Mouse (Mus musculus) embryonic facial prominence, embryonic 11.5 days (tissue): Measurements from ENCODE around the gene Phf21a. TPM values are rescaled to one million over a fixed set of nuclear protein-coding genes. Genes with fewer than 3 reads are reported as not detected.

Experiments
- ATAC-seq: fragments of 200-750 bp; cut with Nextera tagmentation; replicated peaks from 2 replicates; pipeline ENCODE4 v1.8.0; 2017; ENCODE audit warnings: low read depth; ENCODE audit not compliant: insufficient number of reproducible peaks, low FRiP score, low TSS enrichment
- DNase-seq: peaks from one replicate; pipeline ENCODE4 v3.0.0-alpha.2; 2015; ENCODE audit warnings: low spot score
- H3K27ac ChIP-seq: fragments of 300-500 bp; sonication (generic); replicated peaks from 2 replicates; pipeline ENCODE4 v1.5.1; 2014; ENCODE audit warnings: mild to moderate bottlenecking, low read depth, low read length, control low read depth
- H3K27me3 ChIP-seq: fragments of 300-500 bp; sonication (generic); 2 replicates; pipeline ENCODE4 v1.6.1; 2014; ENCODE audit warnings: mild to moderate bottlenecking, low read length, moderate library complexity, mixed read lengths; ENCODE audit not compliant: control insufficient read depth, insufficient read depth
- H3K36me3 ChIP-seq: fragments of 300-500 bp; sonication (generic); replicated peaks from 2 replicates; pipeline ENCODE4 v1.6.1; 2014; ENCODE audit warnings: low read depth, mild to moderate bottlenecking, low read length, moderate library complexity, mixed read lengths; ENCODE audit not compliant: control insufficient read depth, insufficient read depth
- H3K4me1 ChIP-seq: fragments of 300-500 bp; sonication (generic); 2 replicates; pipeline ENCODE4 v1.6.1; 2014; ENCODE audit warnings: low read length, mixed read lengths; ENCODE audit not compliant: control insufficient read depth, insufficient read depth
- H3K4me2 ChIP-seq: fragments of 300-500 bp; sonication (generic); 2 replicates; pipeline ENCODE4 v1.6.1; 2014; ENCODE audit warnings: low read depth, mild to moderate bottlenecking, control low read depth, low read length, moderate library complexity
- H3K4me3 ChIP-seq: fragments of 300-500 bp; sonication (generic); 2 replicates; pipeline ENCODE4 v1.5.1; 2014; ENCODE audit warnings: low read depth, low read length, control low read depth
- H3K9ac ChIP-seq: fragments of 300-500 bp; sonication (generic); replicated peaks from 2 replicates; pipeline ENCODE4 v1.6.1; 2014; ENCODE audit warnings: mild to moderate bottlenecking, control low read depth, low read length
- H3K9me3 ChIP-seq: fragments of 300-500 bp; sonication (generic); replicated peaks from 2 replicates; pipeline ENCODE4 v1.6.1; 2016; ENCODE audit warnings: mild to moderate bottlenecking, low read length, inconsistent platforms, mixed read lengths; ENCODE audit not compliant: control insufficient read depth
- WGBS: fragments of 180-500 bp; shearing (Covaris S2); extraction: QIAGEN DNeasy Blood & Tissue Kit; methylation state at CpG from one replicate; pipeline ENCODE4 v1.1.7; 2014; 5-methylcytosine and 5-hydroxymethylcytosine counted together
- polyA plus RNA-seq: library from polyadenylated mRNA; unstranded; fragments of >200 nt; fragmentation: Nextera tagmentation; extraction: Ambion mirVana; gene quantifications from 2 replicates; pipeline ENCODE4 v1.2.1, GENCODE M21; 2014

The Phf21a gene
- polyA plus RNA-seq, 1 experiment from 2014 or later, result 41.8 TPM

DNA sequence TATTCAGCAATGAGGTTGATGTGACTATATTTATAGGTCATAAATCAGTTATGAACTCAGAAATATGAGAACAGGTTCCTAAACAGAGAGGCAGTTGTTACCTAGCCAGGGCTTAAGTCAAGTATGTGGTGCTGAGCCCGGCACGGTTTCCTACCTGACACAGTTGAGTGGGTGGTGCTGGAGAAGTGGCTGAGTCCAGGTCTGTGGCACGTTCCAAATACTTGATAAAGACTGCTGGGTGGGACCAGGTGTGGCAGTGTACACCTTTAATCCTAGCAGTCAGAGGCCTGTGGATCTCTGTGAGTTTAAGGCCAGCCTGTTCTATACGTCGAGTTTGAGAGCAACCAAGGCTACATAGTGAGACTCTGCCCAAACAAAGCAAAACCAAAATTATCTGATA is 79.4 kb downstream of the Phf21a start:
- Histone ChIP-seq H3K9me3 (no peaks in the 10 kb centered on the region), H3K4me2 (no peak overlapping the region), H3K36me3 (no peaks in the 10 kb centered on the region), H3K4me3 (no peak overlapping the region), H3K4me1 (no peaks in the 10 kb centered on the region), H3K27ac (no peak overlapping the region), H3K27me3 (no peaks in the 10 kb centered on the region), H3K9ac (no peak overlapping the region)
- ATAC-seq (no peak), DNase-seq (no peak)
- WGBS, result 89% methylated on average over 5 of the region's 5 CpGs

GRCm38 (mm10) chr2:92173186-92173585 is 80.3 kb downstream of the Phf21a start:
- 87% methylated on average over 4 of the region's 4 CpGs for WGBS
- no peak for DNase-seq

GRCm38 (mm10) chr2:92174265-92174664 is 81.3 kb downstream of the Phf21a start:
- no peak overlapping the region for H3K27ac ChIP-seq
- DNase-seq (no peak), ATAC-seq (no peak)
- no peaks in the 10 kb centered on the region for H3K27me3 ChIP-seq
- no peaks in the 10 kb centered on the region for H3K36me3 ChIP-seq
- no peak overlapping the region for H3K4me2 ChIP-seq
- 65% methylated on average over 7 of the region's 7 CpGs for WGBS
- no peaks in the 10 kb centered on the region for H3K4me1 ChIP-seq
- no peaks in the 10 kb centered on the region for H3K9me3 ChIP-seq
- no peak overlapping the region for H3K4me3 ChIP-seq
- H3K9ac ChIP-seq, result no peak overlapping the region

More at GRCm38 (mm10) chr2:92173186-92173585, 80.3 kb downstream of the Phf21a start:
- ATAC-seq, result no peak
- H3K9me3 ChIP-seq, result no peaks in the 10 kb centered on the region
- H3K4me2 ChIP-seq, result no peak overlapping the region
- H3K9ac ChIP-seq, result no peak overlapping the region
- H3K4me3 ChIP-seq, result no peak overlapping the region
- no peaks in the 10 kb centered on the region for H3K27me3 ChIP-seq
- no peaks in the 10 kb centered on the region for H3K36me3 ChIP-seq
- H3K27ac ChIP-seq, result no peak overlapping the region
- H3K4me1 ChIP-seq, result no peaks in the 10 kb centered on the region

DNA sequence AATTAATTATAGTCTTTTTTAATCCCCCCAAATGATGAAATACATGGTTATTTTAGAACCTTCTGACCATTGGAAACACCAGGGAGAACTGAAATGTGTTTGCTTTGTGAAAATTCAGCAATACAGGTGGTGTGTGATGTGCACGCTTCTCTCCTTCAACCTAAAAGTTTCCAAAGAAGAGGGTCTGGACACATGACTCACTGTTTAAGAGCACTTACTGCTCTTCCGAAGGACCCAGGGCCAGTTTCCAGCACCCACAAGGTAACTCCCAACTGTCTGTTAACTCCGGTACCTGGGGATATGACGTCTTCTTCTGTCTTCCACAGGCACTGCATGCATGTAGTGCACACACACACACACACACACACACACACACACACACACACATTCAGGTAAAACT is 82.1 kb downstream of the Phf21a start:
- H3K4me1 ChIP-seq, result no peaks in the 10 kb centered on the region
- no peak overlapping the region for H3K9ac ChIP-seq
- DNase-seq (no peak), ATAC-seq (no peak)
- H3K4me3 ChIP-seq, result no peak overlapping the region
- H3K27me3 ChIP-seq, result no peaks in the 10 kb centered on the region
- H3K4me2 ChIP-seq, result no peak overlapping the region
- H3K9me3 ChIP-seq, result no peaks in the 10 kb centered on the region
- WGBS, result 92% methylated on average over 4 of the region's 4 CpGs
- no peaks in the 10 kb centered on the region for H3K36me3 ChIP-seq
- no peak overlapping the region for H3K27ac ChIP-seq

DNA sequence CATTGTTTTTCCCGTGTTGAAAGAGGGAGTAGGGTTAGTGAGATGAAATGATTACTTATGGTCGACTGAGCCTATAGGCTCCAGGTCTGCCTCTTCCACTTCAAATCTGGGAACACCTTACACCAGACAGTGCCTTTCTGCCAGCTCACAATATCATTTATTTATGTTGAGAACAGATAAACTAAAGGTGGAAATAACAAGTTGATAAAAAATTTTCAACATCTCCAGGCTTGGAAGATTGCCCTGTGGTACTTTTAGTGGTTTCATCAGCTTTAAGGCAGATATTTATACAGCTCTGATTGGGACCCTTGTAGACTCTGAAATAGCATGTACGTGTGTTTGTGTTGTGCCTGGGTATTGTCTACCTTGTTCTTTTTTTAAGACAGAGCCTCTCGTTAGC is 83.4 kb downstream of the Phf21a start:
- ATAC-seq (no peak), DNase-seq (no peak)
- Histone ChIP-seq H3K9ac (no peak overlapping the region), H3K27ac (no peak overlapping the region), H3K4me1 (no peaks in the 10 kb centered on the region), H3K36me3 (no peaks in the 10 kb centered on the region), H3K4me3 (no peak overlapping the region), H3K9me3 (no peaks in the 10 kb centered on the region), H3K4me2 (no peak overlapping the region), H3K27me3 (no peaks in the 10 kb centered on the region)
- 50% methylated on average over 4 of the region's 4 CpGs for WGBS

- Histone ChIP-seq H3K4me2 (peak overlapping the region; percentile 85), H3K27ac (peak overlapping the region; percentile 99), H3K9me3 (no peaks in the 10 kb centered on the region), H3K36me3 (no peaks in the 10 kb centered on the region), H3K9ac (peak overlapping the region; percentile 92), H3K4me1 (no peaks in the 10 kb centered on the region), H3K4me3 (peak overlapping the region; percentile 86), H3K27me3 (no peaks in the 10 kb centered on the region)
- ATAC-seq (no peak), DNase-seq (peak; percentile 28)
- 3% methylated on average over 11 of the region's 11 CpGs for WGBS
These were observed 89.3 kb downstream of the Phf21a start for GRCm38 (mm10) chr2:92182146-92182756.

GRCm38 (mm10) chr2:92182981-92183501 is 90.1 kb downstream of the Phf21a start:
- H3K4me1 ChIP-seq, result no peaks in the 10 kb centered on the region
- WGBS, result 0% methylated on average over 33 of the region's 41 CpGs
- H3K36me3 ChIP-seq, result no peaks in the 10 kb centered on the region
- peak overlapping the region; percentile 86 for H3K4me3 ChIP-seq
- ATAC-seq, result peak; percentile 74
- peak overlapping the region; percentile 92 for H3K9ac ChIP-seq
- peak overlapping the region; percentile 99 for H3K27ac ChIP-seq
- H3K9me3 ChIP-seq, result no peaks in the 10 kb centered on the region
- peak; percentile 95 for DNase-seq
- no peaks in the 10 kb centered on the region for H3K27me3 ChIP-seq
- peak overlapping the region; percentile 85 for H3K4me2 ChIP-seq

DNA sequence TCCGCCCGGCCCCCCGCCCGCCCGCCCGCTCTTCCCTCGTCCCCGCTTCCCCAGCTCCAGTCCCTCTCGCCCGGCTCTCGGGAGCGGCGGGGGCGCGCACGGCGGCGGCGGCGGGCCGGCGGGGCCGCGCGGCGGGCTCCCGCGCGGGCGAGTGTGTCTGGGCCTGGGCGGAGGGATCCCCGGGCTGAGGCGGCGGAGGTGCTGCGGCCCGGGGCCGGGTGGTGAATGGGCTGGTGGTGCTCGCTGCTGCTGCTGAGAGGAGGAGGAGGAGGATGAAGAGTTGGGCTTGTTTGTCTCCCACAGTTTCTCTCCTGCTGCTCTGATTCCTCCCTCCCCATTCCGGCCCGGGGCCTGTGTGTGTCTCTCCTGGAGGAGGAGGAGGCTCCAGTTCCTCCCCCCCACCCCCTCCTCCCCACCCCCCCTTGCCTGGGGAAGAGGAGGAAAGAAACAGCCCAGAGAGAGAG is 90.7 kb downstream of the Phf21a start:
- ATAC-seq, result peak; percentile 86
- DNase-seq, result peak; percentile 93
- H3K9me3 ChIP-seq, result no peaks in the 10 kb centered on the region

More for the DNA sequence above, 90.7 kb downstream of the Phf21a start:
- H3K9ac ChIP-seq, result peak overlapping the region; percentile 92
- no peaks in the 10 kb centered on the region for H3K4me1 ChIP-seq
- H3K27ac ChIP-seq, result peak overlapping the region; percentile 99
- H3K36me3 ChIP-seq, result no peaks in the 10 kb centered on the region
- no peaks in the 10 kb centered on the region for H3K27me3 ChIP-seq
- H3K4me2 ChIP-seq, result peak overlapping the region; percentile 85
- H3K4me3 ChIP-seq, result peak overlapping the region; percentile 86
- 0% methylated on average over 5 of the region's 40 CpGs for WGBS
